Mouse (Mus musculus): ENCODE results near the gene Mrgprx1. TPM values are rescaled to one million over a fixed set of nuclear protein-coding genes. Genes with fewer than 3 reads are reported as not detected.

The Mrgprx1 gene
- not detected in 2 replicates for polyA plus RNA-seq (2014; fragmentation: Nextera tagmentation; extraction: Ambion mirVana)

DNA sequence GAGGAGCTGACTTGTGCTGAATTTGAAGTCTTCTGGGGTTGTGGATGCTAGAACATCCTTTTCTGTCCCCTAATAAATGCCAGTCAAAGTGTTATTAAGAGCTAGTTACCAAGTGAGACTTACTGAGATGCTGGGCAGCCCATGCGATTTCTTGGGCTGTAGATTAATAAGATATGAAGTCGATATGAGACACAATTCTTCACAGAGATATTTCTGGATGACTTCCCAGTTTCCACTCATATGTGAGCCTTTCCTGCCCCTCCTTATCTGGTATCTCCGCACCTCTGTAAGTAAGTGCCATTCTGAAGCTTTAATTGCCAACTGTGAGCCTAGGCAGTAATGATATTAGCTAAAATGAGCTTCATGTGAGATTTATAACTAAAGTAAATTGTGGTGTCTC lies at the start of gene Mrgprx1:
Gene Mrgprx1 (minus strand): TSS at position 101 of the 400 bp plus-strand sequence.
- ATAC-seq (ENCODE audit: low read depth) (no peak), DNase-seq (ENCODE audit: low spot score) (no peak)
- 80% methylated on average over 3 of the region's 3 CpGs for WGBS
- Histone ChIP-seq H3K4me3 (ENCODE audit: low read depth, low read length) (no peak within 1 kb of the TSS), H3K27ac (replicated peaks; ENCODE audit: low read depth, low read length) (no peak within 1 kb of the TSS), H3K36me3 (ENCODE audit: control insufficient read depth, insufficient read depth, low read length) (no peaks in the 10 kb centered on the region), H3K9me3 (ENCODE audit: control insufficient read depth, low read length) (no peaks in the 10 kb centered on the region), H3K4me2 (ENCODE audit: low read depth, low read length) (no peak within 1 kb of the TSS), H3K9ac (ENCODE audit: low read depth, low read length) (no peak within 1 kb of the TSS), H3K4me1 (ENCODE audit: control insufficient read depth, insufficient read depth, low read length) (no peaks in the 10 kb centered on the region), H3K27me3 (replicated peaks; ENCODE audit: control insufficient read depth, insufficient read depth, low read length) (no peaks in the 10 kb centered on the region)

DNA sequence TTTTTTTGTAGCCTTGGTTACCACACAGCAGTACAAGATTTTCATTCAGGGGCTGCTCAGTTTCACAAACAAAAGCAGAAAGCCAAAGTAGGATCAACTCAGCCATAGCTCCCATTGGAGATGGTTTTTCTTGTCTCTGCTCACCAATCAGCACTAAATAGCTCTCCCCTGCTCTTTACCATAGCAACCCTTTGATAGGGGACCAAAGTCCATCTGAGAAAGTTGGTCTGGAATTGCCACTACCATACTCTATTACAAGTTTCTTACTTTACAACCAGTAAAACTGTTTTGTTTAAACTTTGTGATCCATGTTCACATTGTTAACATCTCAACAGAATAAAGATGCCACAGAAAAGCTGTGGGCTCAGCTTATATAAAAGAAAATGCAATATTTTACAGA lies 48.1 kb upstream of the Mrgprx1 start:
- no peaks in the 10 kb centered on the region for H3K27me3 ChIP-seq (replicated peaks; ENCODE audit: control insufficient read depth, insufficient read depth, low read length)
- H3K4me3 ChIP-seq (ENCODE audit: low read depth, low read length) = no peak overlapping the region
- 0 out of 2 replicates have a peak, but pooled peaks cover 4% of the 10 kb centered on the region for H3K9me3 ChIP-seq (ENCODE audit: control insufficient read depth, low read length)
- no peak overlapping the region for H3K9ac ChIP-seq (ENCODE audit: low read depth, low read length)
- DNase-seq (ENCODE audit: low spot score) (no peak), ATAC-seq (ENCODE audit: low read depth) (no peak)
- H3K4me2 ChIP-seq (ENCODE audit: low read depth, low read length) = no peak overlapping the region
- H3K36me3 ChIP-seq (ENCODE audit: control insufficient read depth, insufficient read depth, low read length) = no peaks in the 10 kb centered on the region
- H3K27ac ChIP-seq (replicated peaks; ENCODE audit: low read depth, low read length) = no peak overlapping the region
- H3K4me1 ChIP-seq (ENCODE audit: control insufficient read depth, insufficient read depth, low read length) = no peaks in the 10 kb centered on the region

DNA sequence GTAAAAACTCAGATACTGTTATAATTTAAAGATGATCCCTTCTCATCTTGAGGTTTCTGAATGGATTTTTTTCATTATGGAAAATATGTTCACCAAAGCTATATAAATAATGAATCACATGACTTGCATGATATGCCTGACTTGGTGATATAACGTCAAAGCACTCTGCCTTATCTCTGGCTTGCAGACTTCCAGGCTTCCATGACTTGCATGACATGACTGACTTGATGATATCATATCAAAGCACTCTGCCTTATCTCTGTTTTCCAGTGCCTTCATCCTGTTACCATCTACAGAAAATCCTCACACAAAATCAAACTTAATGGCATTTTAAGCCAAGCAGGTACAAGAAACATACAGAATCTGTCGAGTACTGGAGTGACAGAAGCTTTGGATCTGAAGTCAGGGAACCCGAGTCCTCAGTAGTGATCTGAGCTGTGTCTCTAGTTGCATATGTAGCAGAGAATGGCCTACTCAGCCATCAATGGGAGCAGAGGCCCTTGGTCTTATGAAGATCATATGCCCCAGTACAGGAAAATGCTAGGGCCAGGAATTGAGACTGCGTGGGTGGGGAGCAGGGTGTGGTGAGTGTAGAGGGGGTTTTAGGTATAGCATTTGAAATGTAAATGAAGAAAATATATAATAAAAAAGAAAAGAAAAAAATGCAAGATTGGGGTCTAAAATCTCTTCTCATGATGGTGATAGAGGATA lies 19.2 kb upstream of the Mrgprx1 start:
- Histone ChIP-seq H3K36me3 (ENCODE audit: control insufficient read depth, insufficient read depth, low read length) (no peaks in the 10 kb centered on the region), H3K4me1 (ENCODE audit: control insufficient read depth, insufficient read depth, low read length) (no peaks in the 10 kb centered on the region), H3K27ac (replicated peaks; ENCODE audit: low read depth, low read length) (no peak overlapping the region), H3K4me2 (ENCODE audit: low read depth, low read length) (no peak overlapping the region), H3K27me3 (replicated peaks; ENCODE audit: control insufficient read depth, insufficient read depth, low read length) (no peaks in the 10 kb centered on the region), H3K4me3 (ENCODE audit: low read depth, low read length) (no peak overlapping the region), H3K9ac (ENCODE audit: low read depth, low read length) (no peak overlapping the region), H3K9me3 (ENCODE audit: control insufficient read depth, low read length) (no peaks in the 10 kb centered on the region)
- ATAC-seq (ENCODE audit: low read depth) (no peak), DNase-seq (ENCODE audit: low spot score) (no peak)
- WGBS = 75% methylated on average over 4 of the region's 4 CpGs

DNA sequence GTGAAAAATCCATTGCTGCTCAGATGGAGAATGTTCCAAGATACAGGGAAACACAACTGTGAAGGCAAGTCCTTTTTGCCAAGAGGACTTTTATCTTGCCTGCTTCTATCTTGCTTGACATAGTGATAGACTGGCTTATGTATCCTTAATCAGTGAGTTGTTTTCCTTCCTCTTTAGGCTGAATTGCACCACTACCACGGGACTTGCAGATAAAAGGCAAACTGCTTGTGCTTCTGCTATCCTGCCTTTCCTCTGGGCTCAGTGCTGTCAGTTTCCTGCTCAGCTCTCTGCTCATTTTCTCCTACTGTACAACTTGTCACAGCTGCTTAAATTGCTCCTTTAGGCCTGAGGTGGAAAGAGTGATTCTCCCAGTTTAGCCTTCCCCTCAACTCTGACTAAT lies 16.6 kb upstream of the Mrgprx1 start:
- no peaks in the 10 kb centered on the region for H3K9me3 ChIP-seq (ENCODE audit: control insufficient read depth, low read length)
- no peak overlapping the region for H3K4me3 ChIP-seq (ENCODE audit: low read depth, low read length)
- H3K4me1 ChIP-seq (ENCODE audit: control insufficient read depth, insufficient read depth, low read length) = no peaks in the 10 kb centered on the region
- H3K36me3 ChIP-seq (ENCODE audit: control insufficient read depth, insufficient read depth, low read length) = no peaks in the 10 kb centered on the region
- DNase-seq (ENCODE audit: low spot score) (no peak), ATAC-seq (ENCODE audit: low read depth) (no peak)
- no peak overlapping the region for H3K27ac ChIP-seq (replicated peaks; ENCODE audit: low read depth, low read length)
- no peak overlapping the region for H3K4me2 ChIP-seq (ENCODE audit: low read depth, low read length)
- H3K9ac ChIP-seq (ENCODE audit: low read depth, low read length) = no peak overlapping the region
- H3K27me3 ChIP-seq (replicated peaks; ENCODE audit: control insufficient read depth, insufficient read depth, low read length) = no peaks in the 10 kb centered on the region
- WGBS = 32% methylated on average over 1 of the region's 1 CpGs

- DNase-seq (ENCODE audit: low spot score) = no peak
- Histone ChIP-seq H3K4me3 (ENCODE audit: low read depth, low read length) (no peak overlapping the region), H3K27me3 (replicated peaks; ENCODE audit: control insufficient read depth, insufficient read depth, low read length) (no peaks in the 10 kb centered on the region), H3K36me3 (ENCODE audit: control insufficient read depth, insufficient read depth, low read length) (no peaks in the 10 kb centered on the region), H3K9me3 (ENCODE audit: control insufficient read depth, low read length) (no peaks in the 10 kb centered on the region), H3K9ac (ENCODE audit: low read depth, low read length) (no peak overlapping the region), H3K4me1 (ENCODE audit: control insufficient read depth, insufficient read depth, low read length) (no peaks in the 10 kb centered on the region), H3K27ac (replicated peaks; ENCODE audit: low read depth, low read length) (no peak overlapping the region), H3K4me2 (ENCODE audit: low read depth, low read length) (no peak overlapping the region)
- ATAC-seq (ENCODE audit: low read depth) = no peak
- 39% methylated on average over 2 of the region's 2 CpGs for WGBS
These were observed 9.5 kb downstream of the Mrgprx1 start for GRCm38 (mm10) chr7:48017874-48018273.

DNA sequence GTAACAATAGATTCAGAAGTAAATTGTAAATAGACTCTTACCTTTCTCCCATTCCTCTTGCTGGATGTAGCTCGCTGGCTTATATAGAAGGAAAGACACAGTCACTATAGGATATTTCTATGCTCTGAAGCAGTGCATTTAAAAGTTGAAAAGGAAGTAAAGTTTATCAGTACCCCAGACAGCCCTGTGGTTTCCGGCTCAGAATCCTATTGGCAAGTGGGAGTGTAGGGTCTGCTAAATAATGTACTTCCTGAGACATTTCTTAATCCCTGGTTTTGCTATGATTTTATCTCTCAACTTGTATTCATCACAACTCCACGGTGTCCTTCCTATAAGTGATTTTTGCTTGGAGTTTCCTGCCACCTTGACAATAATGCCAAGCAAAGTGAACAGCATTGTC lies 31.7 kb downstream of the Mrgprx1 start:
- Histone ChIP-seq H3K9ac (ENCODE audit: low read depth, low read length) (no peak overlapping the region), H3K9me3 (ENCODE audit: control insufficient read depth, low read length) (no peaks in the 10 kb centered on the region), H3K36me3 (ENCODE audit: control insufficient read depth, insufficient read depth, low read length) (no peaks in the 10 kb centered on the region), H3K4me2 (ENCODE audit: low read depth, low read length) (no peak overlapping the region), H3K4me3 (ENCODE audit: low read depth, low read length) (no peak overlapping the region), H3K27me3 (replicated peaks; ENCODE audit: control insufficient read depth, insufficient read depth, low read length) (no peaks in the 10 kb centered on the region), H3K27ac (replicated peaks; ENCODE audit: low read depth, low read length) (no peak overlapping the region), H3K4me1 (ENCODE audit: control insufficient read depth, insufficient read depth, low read length) (no peaks in the 10 kb centered on the region)
- no peak for DNase-seq (ENCODE audit: low spot score)
- ATAC-seq (ENCODE audit: low read depth) = no peak
- 78% methylated on average over 3 of the region's 3 CpGs for WGBS

DNA sequence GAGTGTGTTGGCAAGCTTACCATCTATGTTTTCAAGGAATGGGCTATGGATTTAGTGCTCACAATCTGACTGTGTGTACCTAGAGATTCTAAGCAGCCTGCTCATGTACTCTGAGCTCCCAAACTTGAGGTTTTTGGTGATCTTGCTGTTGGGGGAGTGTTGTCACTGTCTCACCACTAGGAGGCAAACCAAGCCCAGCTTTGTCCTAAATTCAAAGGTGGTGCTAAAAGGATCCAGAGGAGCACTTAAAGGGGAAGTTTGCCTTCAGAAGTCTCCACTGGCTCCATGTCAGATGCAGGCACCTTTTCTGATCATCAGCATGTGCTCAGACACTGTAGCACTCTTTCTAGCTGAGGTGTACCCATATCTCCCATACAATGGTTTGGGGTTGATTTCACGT lies 40.6 kb downstream of the Mrgprx1 start:
- H3K4me1 ChIP-seq (ENCODE audit: control insufficient read depth, insufficient read depth, low read length) = no peaks in the 10 kb centered on the region
- H3K9ac ChIP-seq (ENCODE audit: low read depth, low read length) = no peak overlapping the region
- WGBS = 50% methylated on average over 1 of the region's 1 CpGs
- no peaks in the 10 kb centered on the region for H3K36me3 ChIP-seq (ENCODE audit: control insufficient read depth, insufficient read depth, low read length)
- peak; percentile 4 for DNase-seq (ENCODE audit: low spot score)
- no peak for ATAC-seq (ENCODE audit: low read depth)
- no peak overlapping the region for H3K27ac ChIP-seq (replicated peaks; ENCODE audit: low read depth, low read length)
- H3K27me3 ChIP-seq (replicated peaks; ENCODE audit: control insufficient read depth, insufficient read depth, low read length) = no peaks in the 10 kb centered on the region
- H3K4me3 ChIP-seq (ENCODE audit: low read depth, low read length) = no peak overlapping the region
- no peak overlapping the region for H3K4me2 ChIP-seq (ENCODE audit: low read depth, low read length)
- no peaks in the 10 kb centered on the region for H3K9me3 ChIP-seq (ENCODE audit: control insufficient read depth, low read length)

DNA sequence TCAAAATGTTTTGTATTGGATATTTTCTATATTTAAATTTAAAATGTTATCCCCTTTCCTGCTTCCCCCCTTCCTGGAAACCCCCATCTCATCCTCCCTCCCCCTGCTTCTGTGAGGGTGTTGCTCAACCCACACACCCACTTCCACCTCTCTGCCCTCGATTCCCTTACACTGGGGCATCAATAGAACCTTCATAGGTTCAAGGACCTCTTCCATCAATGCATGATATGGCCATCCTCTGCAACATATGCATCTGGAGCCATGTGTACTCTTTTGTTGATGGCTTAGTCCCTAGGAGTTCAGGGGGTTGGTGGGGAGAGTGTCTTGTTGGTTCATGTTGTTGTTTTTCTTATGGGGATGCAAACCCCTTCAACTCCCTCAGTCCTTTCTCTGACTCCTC lies 45.4 kb downstream of the Mrgprx1 start, which contains the start of gene Mrgpra4:
Gene Mrgpra4 (minus strand): TSS at position 101 of the 400 bp plus-strand sequence.
- no peaks in the 10 kb centered on the region for H3K27me3 ChIP-seq (replicated peaks; ENCODE audit: control insufficient read depth, insufficient read depth, low read length)
- H3K36me3 ChIP-seq (ENCODE audit: control insufficient read depth, insufficient read depth, low read length) = no peaks in the 10 kb centered on the region
- DNase-seq (ENCODE audit: low spot score) = no peak
- no peak within 1 kb of the TSS for H3K4me3 ChIP-seq (ENCODE audit: low read depth, low read length)
- no peak for ATAC-seq (ENCODE audit: low read depth)
- no peak within 1 kb of the TSS for H3K9ac ChIP-seq (ENCODE audit: low read depth, low read length)
- no peak within 1 kb of the TSS for H3K27ac ChIP-seq (replicated peaks; ENCODE audit: low read depth, low read length)
- H3K4me2 ChIP-seq (ENCODE audit: low read depth, low read length) = no peak within 1 kb of the TSS
- H3K9me3 ChIP-seq (ENCODE audit: control insufficient read depth, low read length) = no peaks in the 10 kb centered on the region
- no peaks in the 10 kb centered on the region for H3K4me1 ChIP-seq (ENCODE audit: control insufficient read depth, insufficient read depth, low read length)
- 81% methylated on average over 1 of the region's 1 CpGs for WGBS

All from embryonic facial prominence, embryonic 14.5 days (tissue).